Mouse (Mus musculus) liver, embryonic 15.5 days (tissue): ENCODE data around the gene Lpcat2. TPM values are rescaled to one million over a fixed set of nuclear protein-coding genes. Genes with fewer than 3 reads are reported as not detected.
"Not testable (repeated sequence)": the region's sequence is repeated elsewhere in the genome, so short reads cannot be mapped to it uniquely, and the experiment has no call there.

Source experiments
- ATAC-seq: fragments of 200-750 bp; cut with Nextera tagmentation; 2 replicates; pipeline ENCODE4 v1.8.0; 2017; ENCODE audit warnings: moderate number of reproducible peaks, mild to moderate bottlenecking, moderate library complexity; ENCODE audit not compliant: insufficient read depth
- H3K27ac ChIP-seq: fragments of 300-500 bp; sonication (generic); replicated peaks from 2 replicates; pipeline ENCODE4 v1.5.1; 2015; ENCODE audit warnings: mild to moderate bottlenecking, inconsistent platforms
- H3K27me3 ChIP-seq: fragments of 300-500 bp; sonication (generic); 2 replicates; pipeline ENCODE4 v1.6.1; 2015; ENCODE audit warnings: mild to moderate bottlenecking, inconsistent platforms
- H3K36me3 ChIP-seq: fragments of 300-500 bp; sonication (generic); replicated peaks from 2 replicates; pipeline ENCODE4 v1.6.1; 2015; ENCODE audit warnings: moderate library complexity, mild to moderate bottlenecking, inconsistent platforms
- H3K4me1 ChIP-seq: fragments of 300-500 bp; sonication (generic); replicated peaks from 2 replicates; pipeline ENCODE4 v1.6.1; 2015; ENCODE audit warnings: inconsistent platforms
- H3K4me2 ChIP-seq: fragments of 300-500 bp; sonication (generic); 2 replicates; pipeline ENCODE4 v1.6.1; 2015; ENCODE audit warnings: moderate library complexity, mild to moderate bottlenecking, inconsistent platforms
- H3K4me3 ChIP-seq: fragments of 300-500 bp; sonication (generic); replicated peaks from 2 replicates; pipeline ENCODE4 v1.5.1; 2015; ENCODE audit warnings: mild to moderate bottlenecking, inconsistent platforms
- H3K9ac ChIP-seq: fragments of 300-500 bp; sonication (generic); 2 replicates; pipeline ENCODE4 v1.6.1; 2015; ENCODE audit warnings: moderate library complexity, mild to moderate bottlenecking, inconsistent platforms
- H3K9me3 ChIP-seq: fragments of 300-500 bp; sonication (generic); replicated peaks from 2 replicates; pipeline ENCODE4 v1.6.1; 2016; ENCODE audit warnings: inconsistent platforms
- WGBS: fragments of 180-500 bp; shearing (Covaris S2); methylation state at CpG from one replicate; pipeline ENCODE4 v1.1.7; 2015; ENCODE audit warnings: mixed read lengths; ENCODE audit not compliant: insufficient replicate concordance; 5-methylcytosine and 5-hydroxymethylcytosine counted together
- polyA plus RNA-seq: library from polyadenylated mRNA; unstranded; fragments of >200 nt; fragmentation: Nextera tagmentation; extraction: Ambion mirVana; gene quantifications from 2 replicates; pipeline ENCODE4 v1.2.1, GENCODE M21; 2015

Gene Lpcat2
- polyA plus RNA-seq, 1 experiment from 2014 or later: 4.5 TPM

- peak overlapping the region; percentile 54; the same call in 1 of the 2 replicates for H3K4me3 ChIP-seq
- H3K36me3 ChIP-seq: no peaks in the 10 kb centered on the region
- no peaks in the 10 kb centered on the region for H3K9me3 ChIP-seq
- H3K4me1 ChIP-seq: peaks cover 3% of the 10 kb centered on the region; the same call in 1 of the 2 replicates
- ATAC-seq: no peak
- H3K27ac ChIP-seq: no peak overlapping the region
- H3K9ac ChIP-seq: no peak overlapping the region
- peak overlapping the region; percentile 69 for H3K4me2 ChIP-seq
- 45% methylated on average over 3 of the region's 3 CpGs for WGBS
- peaks cover 27% of the 10 kb centered on the region for H3K27me3 ChIP-seq
These were observed 466 bp upstream of the Lpcat2 start for GRCm38 (mm10) chr8:92854673-92855072.

DNA sequence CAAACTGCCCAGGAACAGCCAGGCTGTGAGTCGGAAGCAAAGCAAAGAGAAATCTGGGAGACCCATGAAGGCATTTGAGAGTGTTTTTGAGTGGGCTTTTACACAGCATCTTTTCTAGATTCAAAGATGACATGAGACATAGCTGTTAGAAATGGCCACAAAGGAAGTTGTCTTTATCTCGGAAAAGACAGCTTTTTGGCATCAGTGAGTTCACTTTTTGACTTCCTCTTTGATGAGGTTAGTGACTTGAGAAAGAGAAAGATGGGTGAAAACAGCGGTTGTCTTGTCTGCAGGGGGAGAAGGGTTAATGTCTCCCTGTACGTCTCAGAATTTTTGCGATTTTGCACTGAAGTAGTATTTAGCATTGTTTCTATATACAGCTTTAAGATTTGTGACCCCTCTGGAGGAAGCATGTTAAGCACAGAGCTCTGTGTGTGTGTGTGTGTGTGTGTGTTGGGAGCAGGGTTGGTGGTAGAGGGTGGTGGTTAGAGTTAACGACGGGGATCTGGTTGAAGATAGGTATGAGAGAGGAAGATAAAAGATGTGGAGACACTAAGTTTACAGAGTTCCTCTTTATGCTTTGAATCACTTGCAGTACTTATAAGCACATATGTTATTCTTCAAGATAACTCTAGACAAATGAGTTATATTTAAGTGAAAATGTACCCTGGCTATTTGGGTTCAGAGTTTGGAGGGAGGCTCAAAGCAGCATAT, 1.3 kb downstream of the Lpcat2 start:
- H3K4me2 ChIP-seq: peak overlapping the region; percentile 69

GRCm38 (mm10) chr8:92858475-92859182, 3.5 kb downstream of the Lpcat2 start:
- Histone ChIP-seq H3K4me3 (no peak overlapping the region), H3K4me2 (no peak overlapping the region), H3K9ac (no peak overlapping the region), H3K27ac (no peak overlapping the region), H3K27me3 (peaks cover 27% of the 10 kb centered on the region), H3K36me3 (no peaks in the 10 kb centered on the region), H3K4me1 (no peaks in the 10 kb centered on the region), H3K9me3 (no peaks in the 10 kb centered on the region)
- WGBS: 65% methylated on average over 14 of the region's 14 CpGs
- no peak for ATAC-seq

More for the DNA sequence above, 1.3 kb downstream of the Lpcat2 start:
- ATAC-seq: no peak
- Histone ChIP-seq H3K9ac (no peak overlapping the region), H3K27me3 (peaks cover 27% of the 10 kb centered on the region), H3K4me1 (peaks cover 3% of the 10 kb centered on the region; the same call in 1 of the 2 replicates), H3K36me3 (no peaks in the 10 kb centered on the region), H3K9me3 (no peaks in the 10 kb centered on the region), H3K4me3 (peak overlapping the region; percentile 54), H3K27ac (no peak overlapping the region)
- 16% methylated on average over 7 of the region's 7 CpGs for WGBS

GRCm38 (mm10) chr8:92861977-92862376, 6.8 kb downstream of the Lpcat2 start:
- no peaks in the 10 kb centered on the region for H3K9me3 ChIP-seq
- no peaks in the 10 kb centered on the region for H3K27me3 ChIP-seq
- H3K27ac ChIP-seq: no peak overlapping the region
- H3K4me3 ChIP-seq: no peak overlapping the region
- H3K36me3 ChIP-seq: no peaks in the 10 kb centered on the region
- WGBS: 72% methylated on average over 1 of the region's 1 CpGs
- no peaks in the 10 kb centered on the region for H3K4me1 ChIP-seq
- no peak for ATAC-seq
- H3K4me2 ChIP-seq: no peak overlapping the region
- no peak overlapping the region for H3K9ac ChIP-seq

GRCm38 (mm10) chr8:92870281-92870680, 15.1 kb downstream of the Lpcat2 start:
- Histone ChIP-seq H3K27me3 (no peaks in the 10 kb centered on the region), H3K9ac (no peak overlapping the region), H3K4me3 (no peak overlapping the region), H3K9me3 (no peaks in the 10 kb centered on the region), H3K4me2 (no peak overlapping the region), H3K36me3 (no peaks in the 10 kb centered on the region), H3K4me1 (no peaks in the 10 kb centered on the region), H3K27ac (no peak overlapping the region)
- ATAC-seq: no peak
- 65% methylated on average over 7 of the region's 7 CpGs for WGBS

- Histone ChIP-seq H3K27ac (no peak overlapping the region), H3K9ac (no peak overlapping the region), H3K27me3 (no peaks in the 10 kb centered on the region), H3K4me2 (no peak overlapping the region), H3K4me1 (no peaks in the 10 kb centered on the region), H3K4me3 (no peak overlapping the region), H3K9me3 (no peaks in the 10 kb centered on the region), H3K36me3 (no peaks in the 10 kb centered on the region)
- no peak for ATAC-seq
- 63% methylated on average over 10 of the region's 10 CpGs for WGBS
These were observed 17.1 kb downstream of the Lpcat2 start for GRCm38 (mm10) chr8:92872063-92872759.

GRCm38 (mm10) chr8:92875795-92876194, 20.7 kb downstream of the Lpcat2 start:
- no peaks in the 10 kb centered on the region for H3K4me1 ChIP-seq
- no peak overlapping the region for H3K9ac ChIP-seq
- no peaks in the 10 kb centered on the region for H3K9me3 ChIP-seq
- no peaks in the 10 kb centered on the region for H3K36me3 ChIP-seq
- H3K4me3 ChIP-seq: no peak overlapping the region
- H3K27me3 ChIP-seq: no peaks in the 10 kb centered on the region
- H3K4me2 ChIP-seq: no peak overlapping the region
- 61% methylated on average over 10 of the region's 10 CpGs for WGBS
- no peak for ATAC-seq
- no peak overlapping the region for H3K27ac ChIP-seq

- 38% methylated on average over 4 of the region's 4 CpGs for WGBS
- no peak overlapping the region for H3K4me2 ChIP-seq
- no peaks in the 10 kb centered on the region for H3K4me1 ChIP-seq
- H3K27ac ChIP-seq: no peak overlapping the region
- H3K36me3 ChIP-seq: no peaks in the 10 kb centered on the region
- no peaks in the 10 kb centered on the region for H3K27me3 ChIP-seq
- H3K9me3 ChIP-seq: no peaks in the 10 kb centered on the region
- H3K4me3 ChIP-seq: no peak overlapping the region
- H3K9ac ChIP-seq: no peak overlapping the region
- 0 out of 2 replicates have a peak, but pooled peaks have one; percentile 15 for ATAC-seq
These were observed 26.1 kb downstream of the Lpcat2 start for GRCm38 (mm10) chr8:92881247-92881646.

- Histone ChIP-seq H3K27ac (no peak overlapping the region), H3K27me3 (no peaks in the 10 kb centered on the region), H3K9ac (no peak overlapping the region), H3K36me3 (no peaks in the 10 kb centered on the region), H3K4me3 (no peak overlapping the region), H3K4me1 (no peaks in the 10 kb centered on the region), H3K9me3 (no peaks in the 10 kb centered on the region), H3K4me2 (no peak overlapping the region)
- 54% methylated on average over 2 of the region's 2 CpGs for WGBS
- ATAC-seq: no peak
These were observed 28.6 kb downstream of the Lpcat2 start for GRCm38 (mm10) chr8:92883771-92884170.

GRCm38 (mm10) chr8:92892216-92892615, 37.1 kb downstream of the Lpcat2 start:
- not testable (repeated sequence) for H3K36me3 ChIP-seq, H3K9ac ChIP-seq, H3K4me3 ChIP-seq, H3K27me3 ChIP-seq, H3K9me3 ChIP-seq, H3K27ac ChIP-seq, H3K4me2 ChIP-seq, H3K4me1 ChIP-seq, ATAC-seq
- WGBS: 56% methylated on average over 3 of the region's 3 CpGs

- no peak overlapping the region for H3K27ac ChIP-seq
- H3K9me3 ChIP-seq: no peaks in the 10 kb centered on the region
- WGBS: 70% methylated on average over 2 of the region's 2 CpGs
- no peak for ATAC-seq
- no peak overlapping the region for H3K4me3 ChIP-seq
- H3K9ac ChIP-seq: no peak overlapping the region
- H3K4me2 ChIP-seq: no peak overlapping the region
- no peaks in the 10 kb centered on the region for H3K36me3 ChIP-seq
- H3K27me3 ChIP-seq: no peaks in the 10 kb centered on the region
- no peaks in the 10 kb centered on the region for H3K4me1 ChIP-seq
These were observed 38.7 kb downstream of the Lpcat2 start for GRCm38 (mm10) chr8:92893870-92894269.
